Mouse (Mus musculus): ENCODE data around the gene Ctsd. TPM values are rescaled to one million over a fixed set of nuclear protein-coding genes. Genes with fewer than 3 reads are reported as not detected.

Ctsd gene
- polyA plus RNA-seq, 1 experiment from 2014 or later, result 267 TPM

- Histone ChIP-seq H3K4me1 (ENCODE audit: control insufficient read depth, insufficient read depth, low read length) (no peaks in the 10 kb centered on the region), H3K9me3 (ENCODE audit: control insufficient read depth, low read depth, low read length) (no peaks in the 10 kb centered on the region), H3K4me3 (ENCODE audit: low read depth, low read length) (no peak overlapping the region), H3K27ac (ENCODE audit: low read length) (no peak overlapping the region), H3K27me3 (ENCODE audit: control insufficient read depth, insufficient read depth, low read length) (peaks cover 22% of the 10 kb centered on the region), H3K9ac (replicated peaks; ENCODE audit: low read depth, low read length) (no peak overlapping the region), H3K36me3 (ENCODE audit: control insufficient read depth, insufficient read depth, low read length) (peaks cover 44% of the 10 kb centered on the region), H3K4me2 (replicated peaks; ENCODE audit: low read depth, low read length) (no peak overlapping the region)
- ATAC-seq (ENCODE audit: insufficient number of reproducible peaks, insufficient read depth, low FRiP score, low read depth), result no peak
- WGBS, result 84% methylated on average over 6 of the region's 6 CpGs
Measured at GRCm38 (mm10) chr7:142375261-142375724, 12.5 kb downstream of the Ctsd start.

DNA sequence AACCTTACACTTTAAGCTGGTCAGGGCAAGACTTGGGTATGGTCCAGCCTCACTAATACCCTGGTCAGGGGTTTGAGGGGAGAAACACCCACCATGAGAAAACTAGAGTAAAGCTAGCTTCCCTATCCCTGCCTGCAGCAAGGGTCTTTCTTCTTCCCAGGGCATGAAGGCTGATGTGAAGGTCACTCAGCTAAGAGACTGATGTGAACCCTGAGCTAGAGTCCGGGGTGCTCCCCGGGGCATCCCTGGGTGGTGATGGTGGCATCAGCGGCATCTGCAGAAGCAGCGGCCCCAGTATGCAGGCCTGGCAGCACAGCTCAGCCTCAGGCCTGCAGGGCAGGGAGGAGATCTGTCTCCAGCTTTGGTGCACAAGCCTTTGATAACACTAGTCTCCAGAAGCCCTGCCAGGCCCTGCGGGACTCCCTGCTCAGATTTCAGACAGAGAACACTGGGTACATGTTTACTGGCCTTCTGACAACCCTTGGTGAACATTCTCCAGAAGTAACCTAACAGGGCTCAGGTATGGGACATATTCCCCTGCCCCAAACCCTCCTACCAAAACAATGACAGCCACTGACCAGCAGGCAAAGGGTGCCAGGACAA, 13.3 kb downstream of the Ctsd start:
- WGBS, result 91% methylated on average over 5 of the region's 5 CpGs
- no peak overlapping the region for H3K4me2 ChIP-seq (replicated peaks; ENCODE audit: low read depth, low read length)
- H3K9me3 ChIP-seq (ENCODE audit: control insufficient read depth, low read depth, low read length), result no peaks in the 10 kb centered on the region
- no peak for ATAC-seq (ENCODE audit: insufficient number of reproducible peaks, insufficient read depth, low FRiP score, low read depth)
- no peak overlapping the region for H3K27ac ChIP-seq (ENCODE audit: low read length)
- H3K9ac ChIP-seq (replicated peaks; ENCODE audit: low read depth, low read length), result no peak overlapping the region
- H3K27me3 ChIP-seq (ENCODE audit: control insufficient read depth, insufficient read depth, low read length), result peaks cover 22% of the 10 kb centered on the region
- H3K4me3 ChIP-seq (ENCODE audit: low read depth, low read length), result no peak overlapping the region
- peaks cover 36% of the 10 kb centered on the region for H3K36me3 ChIP-seq (ENCODE audit: control insufficient read depth, insufficient read depth, low read length)
- no peaks in the 10 kb centered on the region for H3K4me1 ChIP-seq (ENCODE audit: control insufficient read depth, insufficient read depth, low read length)

GRCm38 (mm10) chr7:142373641-142374412, 14.0 kb downstream of the Ctsd start, which contains the start of gene Ifitm10:
TSS of gene Ifitm10 (minus strand) at chr7:142373753.
- Histone ChIP-seq H3K27ac (ENCODE audit: low read length) (no peak within 1 kb of the TSS), H3K4me3 (ENCODE audit: low read depth, low read length) (no peak within 1 kb of the TSS)

GRCm38 (mm10) chr7:142373039-142373438, 14.8 kb downstream of the Ctsd start:
- H3K9me3 ChIP-seq (ENCODE audit: control insufficient read depth, low read depth, low read length), result no peaks in the 10 kb centered on the region
- H3K36me3 ChIP-seq (ENCODE audit: control insufficient read depth, insufficient read depth, low read length), result peaks cover 21% of the 10 kb centered on the region
- no peak overlapping the region for H3K4me3 ChIP-seq (ENCODE audit: low read depth, low read length)
- no peak for ATAC-seq (ENCODE audit: insufficient number of reproducible peaks, insufficient read depth, low FRiP score, low read depth)
- no peak overlapping the region for H3K27ac ChIP-seq (ENCODE audit: low read length)
- H3K4me2 ChIP-seq (replicated peaks; ENCODE audit: low read depth, low read length), result no peak overlapping the region
- no peaks in the 10 kb centered on the region for H3K4me1 ChIP-seq (ENCODE audit: control insufficient read depth, insufficient read depth, low read length)
- no peak overlapping the region for H3K9ac ChIP-seq (replicated peaks; ENCODE audit: low read depth, low read length)
- peaks cover 22% of the 10 kb centered on the region for H3K27me3 ChIP-seq (ENCODE audit: control insufficient read depth, insufficient read depth, low read length)
- 84% methylated on average over 5 of the region's 5 CpGs for WGBS

More at GRCm38 (mm10) chr7:142373641-142374412, 14.0 kb downstream of the Ctsd start, which contains the start of gene Ifitm10:
- Histone ChIP-seq H3K27me3 (ENCODE audit: control insufficient read depth, insufficient read depth, low read length) (peaks cover 22% of the 10 kb centered on the region), H3K9ac (replicated peaks; ENCODE audit: low read depth, low read length) (no peak within 1 kb of the TSS), H3K4me2 (replicated peaks; ENCODE audit: low read depth, low read length) (peak within 1 kb of the TSS; percentile 80), H3K9me3 (ENCODE audit: control insufficient read depth, low read depth, low read length) (no peaks in the 10 kb centered on the region), H3K4me1 (ENCODE audit: control insufficient read depth, insufficient read depth, low read length) (no peaks in the 10 kb centered on the region), H3K36me3 (ENCODE audit: control insufficient read depth, insufficient read depth, low read length) (peaks cover 29% of the 10 kb centered on the region)
- 67% methylated on average over 8 of the region's 8 CpGs for WGBS
- no peak for ATAC-seq (ENCODE audit: insufficient number of reproducible peaks, insufficient read depth, low FRiP score, low read depth)

DNA sequence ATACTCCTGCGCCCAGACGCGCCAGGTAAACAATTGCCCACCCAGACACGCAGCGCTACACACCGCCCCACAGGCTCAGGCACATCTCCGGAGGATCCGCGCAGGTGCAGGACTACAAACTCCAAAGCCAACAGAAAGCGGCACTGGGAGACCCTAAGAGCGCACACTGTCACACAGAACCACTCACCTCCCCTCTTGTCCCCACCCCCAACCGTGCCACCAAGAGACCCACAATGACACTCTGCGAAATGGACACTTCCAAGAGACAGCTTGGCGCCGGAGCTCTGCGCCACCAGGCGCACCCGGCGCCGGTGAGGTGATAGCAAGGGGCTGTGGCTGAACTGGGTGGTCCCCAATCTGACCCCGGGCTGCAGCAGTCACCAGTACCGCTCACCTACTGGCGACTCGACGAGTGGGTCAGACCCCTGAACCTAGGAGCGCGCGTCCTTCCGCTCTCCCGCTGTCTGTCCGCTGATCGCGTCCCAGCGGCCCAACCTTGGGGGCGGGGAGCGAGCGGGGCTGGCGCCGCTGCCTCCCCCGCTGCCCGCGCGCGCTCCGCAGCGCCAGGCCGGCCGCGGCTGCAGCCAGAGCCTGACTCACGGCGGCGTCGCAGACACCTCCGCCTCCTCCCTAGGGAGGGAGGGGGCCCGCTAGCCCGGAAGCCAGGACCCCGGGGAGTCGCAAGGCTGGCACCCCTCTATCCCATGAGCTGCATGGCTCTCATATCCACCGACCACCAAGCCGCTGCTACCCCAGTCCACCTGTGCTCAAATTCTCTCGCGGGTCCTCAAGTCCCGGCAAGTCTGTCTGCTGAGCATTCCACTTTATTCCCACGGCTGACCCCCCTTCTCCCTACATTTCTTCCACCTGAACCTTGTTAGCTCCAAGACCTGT, 15.8 kb downstream of the Ctsd start:
- peak overlapping the region; percentile 80 for H3K4me2 ChIP-seq (replicated peaks; ENCODE audit: low read depth, low read length)
- no peaks in the 10 kb centered on the region for H3K4me1 ChIP-seq (ENCODE audit: control insufficient read depth, insufficient read depth, low read length)
- H3K36me3 ChIP-seq (ENCODE audit: control insufficient read depth, insufficient read depth, low read length), result peaks cover 11% of the 10 kb centered on the region
- no peak overlapping the region for H3K27ac ChIP-seq (ENCODE audit: low read length)
- H3K9me3 ChIP-seq (ENCODE audit: control insufficient read depth, low read depth, low read length), result no peaks in the 10 kb centered on the region
- peak; percentile 39; the same call in 1 of the 2 replicates for ATAC-seq (ENCODE audit: insufficient number of reproducible peaks, insufficient read depth, low FRiP score, low read depth)
- H3K27me3 ChIP-seq (ENCODE audit: control insufficient read depth, insufficient read depth, low read length), result peaks cover 22% of the 10 kb centered on the region
- WGBS, result 2% methylated on average over 63 of the region's 64 CpGs
- peak overlapping the region; percentile 30; the same call in 1 of the 2 replicates for H3K9ac ChIP-seq (replicated peaks; ENCODE audit: low read depth, low read length)
- H3K4me3 ChIP-seq (ENCODE audit: low read depth, low read length), result peak overlapping the region; percentile 35

- Histone ChIP-seq H3K9me3 (ENCODE audit: control insufficient read depth, low read depth, low read length) (no peaks in the 10 kb centered on the region), H3K27ac (ENCODE audit: low read length) (no peak overlapping the region), H3K4me1 (ENCODE audit: control insufficient read depth, insufficient read depth, low read length) (no peaks in the 10 kb centered on the region), H3K36me3 (ENCODE audit: control insufficient read depth, insufficient read depth, low read length) (peaks cover 6% of the 10 kb centered on the region), H3K9ac (replicated peaks; ENCODE audit: low read depth, low read length) (no peak overlapping the region), H3K4me2 (replicated peaks; ENCODE audit: low read depth, low read length) (peak overlapping the region; percentile 80), H3K27me3 (ENCODE audit: control insufficient read depth, insufficient read depth, low read length) (peaks cover 22% of the 10 kb centered on the region), H3K4me3 (ENCODE audit: low read depth, low read length) (peak overlapping the region; percentile 35)
- ATAC-seq (ENCODE audit: insufficient number of reproducible peaks, insufficient read depth, low FRiP score, low read depth), result no peak
- 29% methylated on average over 11 of the region's 11 CpGs for WGBS
Measured at GRCm38 (mm10) chr7:142371398-142371767, 16.5 kb downstream of the Ctsd start.

DNA sequence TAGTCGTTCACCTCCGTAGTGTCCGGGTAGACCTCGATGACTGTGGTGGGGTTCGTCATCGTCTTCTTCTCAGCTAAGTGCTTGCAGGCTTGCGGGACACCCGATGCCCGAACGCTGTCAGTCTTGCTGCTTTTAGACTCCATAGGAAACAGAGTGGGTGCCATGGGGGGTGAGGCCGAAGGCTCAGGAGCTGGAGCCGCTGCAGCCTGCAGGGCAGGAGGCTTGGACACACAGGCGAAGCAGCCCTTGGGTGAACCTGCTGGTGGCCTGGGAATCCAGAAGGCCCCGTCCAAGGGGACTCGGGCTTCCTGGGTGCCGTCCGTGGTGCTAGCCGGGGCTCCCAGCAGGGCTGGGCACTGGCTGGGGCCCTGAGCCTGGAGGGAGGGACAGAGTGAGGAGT, 16.9 kb downstream of the Ctsd start:
- Histone ChIP-seq H3K4me3 (ENCODE audit: low read depth, low read length) (no peak overlapping the region), H3K4me2 (replicated peaks; ENCODE audit: low read depth, low read length) (no peak overlapping the region)

GRCm38 (mm10) chr7:142369820-142370219, 18.0 kb downstream of the Ctsd start:
- ATAC-seq (ENCODE audit: insufficient number of reproducible peaks, insufficient read depth, low FRiP score, low read depth), result no peak
- 70% methylated on average over 6 of the region's 6 CpGs for WGBS
- H3K9ac ChIP-seq (replicated peaks; ENCODE audit: low read depth, low read length), result no peak overlapping the region
- no peak overlapping the region for H3K4me3 ChIP-seq (ENCODE audit: low read depth, low read length)
- no peak overlapping the region for H3K27ac ChIP-seq (ENCODE audit: low read length)
- no peaks in the 10 kb centered on the region for H3K36me3 ChIP-seq (ENCODE audit: control insufficient read depth, insufficient read depth, low read length)
- no peak overlapping the region for H3K4me2 ChIP-seq (replicated peaks; ENCODE audit: low read depth, low read length)
- no peaks in the 10 kb centered on the region for H3K9me3 ChIP-seq (ENCODE audit: control insufficient read depth, low read depth, low read length)
- H3K4me1 ChIP-seq (ENCODE audit: control insufficient read depth, insufficient read depth, low read length), result no peaks in the 10 kb centered on the region
- peaks cover 22% of the 10 kb centered on the region for H3K27me3 ChIP-seq (ENCODE audit: control insufficient read depth, insufficient read depth, low read length)

More for the DNA sequence above, 16.9 kb downstream of the Ctsd start:
- H3K9ac ChIP-seq (replicated peaks; ENCODE audit: low read depth, low read length), result no peak overlapping the region
- no peak for ATAC-seq (ENCODE audit: insufficient number of reproducible peaks, insufficient read depth, low FRiP score, low read depth)
- 81% methylated on average over 18 of the region's 18 CpGs for WGBS
- H3K9me3 ChIP-seq (ENCODE audit: control insufficient read depth, low read depth, low read length), result no peaks in the 10 kb centered on the region
- H3K27me3 ChIP-seq (ENCODE audit: control insufficient read depth, insufficient read depth, low read length), result peaks cover 22% of the 10 kb centered on the region
- no peak overlapping the region for H3K27ac ChIP-seq (ENCODE audit: low read length)
- H3K4me1 ChIP-seq (ENCODE audit: control insufficient read depth, insufficient read depth, low read length), result no peaks in the 10 kb centered on the region
- H3K36me3 ChIP-seq (ENCODE audit: control insufficient read depth, insufficient read depth, low read length), result peaks cover 1% of the 10 kb centered on the region
